ENCODE assay signal across 7 mouse cellular contexts in genomic region chr11:50024445-50024832, GRCm38 (mm10). TPM values are rescaled to one million over a fixed set of nuclear protein-coding genes. Genes with fewer than 3 reads are reported as not detected.
DNase-seq lines count a peak whose midpoint lies in the region; ATAC-seq and TF ChIP-seq lines count a peak whose summit lies in the region.

No protein-coding gene starts in this region.

- peaks cover 9% of the 10 kb centered on the region; the same call in 1 of the 2 replicates for H3K4me1 ChIP-seq in lung, postnatal 0 days (ENCODE audit: insufficient read depth, low read depth, low read length)
- peaks cover 12% of the 10 kb centered on the region for H3K4me1 ChIP-seq in lung, adult 2 months (ENCODE audit: control insufficient read depth, insufficient read depth, low read length)
- peaks cover 32% of the 10 kb centered on the region for H3K4me1 ChIP-seq in forebrain, embryonic 12.5 days
- peaks cover 18% of the 10 kb centered on the region for H3K4me1 ChIP-seq in limb, embryonic 14.5 days (ENCODE audit: control insufficient read depth, insufficient read depth, low read length)
- H3K4me1 ChIP-seq in stomach, embryonic 14.5 days (ENCODE audit: control insufficient read depth, insufficient read depth, low read length), result 0 out of 2 replicates have a peak, but pooled peaks cover 5% of the 10 kb centered on the region

- TF ChIP-seq CTCF in lung, postnatal 0 days (IDR thresholded peaks at IDR 0.05), result no peak
- TF ChIP-seq CTCF in lung, adult 2 months (IDR thresholded peaks at IDR 0.05; ENCODE audit: insufficient read depth, low read length), result no peak

- no peak for DNase-seq in lung, postnatal 0 days (ENCODE audit: low spot score)
- DNase-seq in lung, adult 2 months, result no peak
- peak; percentile 9 for DNase-seq in limb, embryonic 14.5 days (ENCODE audit: low spot score)
- no peak for DNase-seq in B cell, adult 2 months

- ATAC-seq in lung, postnatal 0 days, result 0 out of 2 replicates have a peak, but pooled peaks have one; percentile 0
- peak; percentile 27; the same call in 1 of the 2 replicates for ATAC-seq in forebrain, embryonic 12.5 days (ENCODE audit: low FRiP score)
- 0 out of 2 replicates have a peak, but pooled peaks have one; percentile 14 for ATAC-seq in limb, embryonic 14.5 days (ENCODE audit: low FRiP score, low read depth)
- no peak for ATAC-seq in stomach, embryonic 14.5 days (ENCODE audit: insufficient number of reproducible peaks, insufficient read depth, low FRiP score, low read depth)
- no peak for ATAC-seq in cerebellum, adult (ENCODE audit: insufficient number of reproducible peaks, low FRiP score, low TSS enrichment)

- peak overlapping the region; percentile 88 for H3K4me3 ChIP-seq in lung, postnatal 0 days (ENCODE audit: low read depth, low read length)
- no peak overlapping the region for H3K4me3 ChIP-seq in lung, adult 2 months (replicated peaks; ENCODE audit: extremely low read depth, low read depth, low read length)
- H3K4me3 ChIP-seq in forebrain, embryonic 12.5 days (replicated peaks), result peak overlapping the region; percentile 97
- H3K4me3 ChIP-seq in limb, embryonic 14.5 days (replicated peaks; ENCODE audit: low read length), result peak overlapping the region; percentile 97
- H3K4me3 ChIP-seq in stomach, embryonic 14.5 days (ENCODE audit: low read depth, low read length), result peak overlapping the region; percentile 95

- no peak overlapping the region for H3K9ac ChIP-seq in lung, postnatal 0 days (replicated peaks; ENCODE audit: low read depth)
- no peak overlapping the region for H3K9ac ChIP-seq in forebrain, embryonic 12.5 days
- no peak overlapping the region for H3K9ac ChIP-seq in limb, embryonic 14.5 days (ENCODE audit: low read depth, low read length, severe bottlenecking)
- H3K9ac ChIP-seq in stomach, embryonic 14.5 days (replicated peaks; ENCODE audit: low read depth, low read length), result no peak overlapping the region

- no peak for TF ChIP-seq POLR2A in lung, adult 2 months (IDR thresholded peaks at IDR 0.05; ENCODE audit: borderline replicate concordance, extremely low read depth, low read depth, low read length)
- no peak for TF ChIP-seq POLR2A in limb, embryonic 14.5 days (IDR thresholded peaks at IDR 0.05; ENCODE audit: borderline replicate concordance, extremely low read depth, insufficient read depth, insufficient read length)

- H3K9me3 ChIP-seq in lung, postnatal 0 days (ENCODE audit: low read length), result no peaks in the 10 kb centered on the region
- H3K9me3 ChIP-seq in forebrain, embryonic 12.5 days, result no peaks in the 10 kb centered on the region
- H3K9me3 ChIP-seq in limb, embryonic 14.5 days (ENCODE audit: control insufficient read depth, low read length), result no peaks in the 10 kb centered on the region
- H3K9me3 ChIP-seq in stomach, embryonic 14.5 days (ENCODE audit: control insufficient read depth, low read depth, low read length), result no peaks in the 10 kb centered on the region

- H3K27me3 ChIP-seq in lung, postnatal 0 days (replicated peaks; ENCODE audit: insufficient read depth, low read length), result no peaks in the 10 kb centered on the region
- H3K27me3 ChIP-seq in forebrain, embryonic 12.5 days, result peaks cover 11% of the 10 kb centered on the region
- H3K27me3 ChIP-seq in limb, embryonic 14.5 days (ENCODE audit: control insufficient read depth, insufficient read depth, low read length), result no peaks in the 10 kb centered on the region
- no peaks in the 10 kb centered on the region for H3K27me3 ChIP-seq in stomach, embryonic 14.5 days (ENCODE audit: control insufficient read depth, insufficient read depth, low read length)

- no peaks in the 10 kb centered on the region for H3K36me3 ChIP-seq in lung, postnatal 0 days (ENCODE audit: insufficient read depth, low read length)
- H3K36me3 ChIP-seq in forebrain, embryonic 12.5 days (replicated peaks), result no peaks in the 10 kb centered on the region
- no peaks in the 10 kb centered on the region for H3K36me3 ChIP-seq in limb, embryonic 14.5 days (ENCODE audit: control insufficient read depth, insufficient read depth, low read length)
- H3K36me3 ChIP-seq in stomach, embryonic 14.5 days (ENCODE audit: control insufficient read depth, insufficient read depth, low read length), result no peaks in the 10 kb centered on the region

- TF ChIP-seq EP300 in lung, postnatal 0 days (IDR thresholded peaks at IDR 0.05), result no peak

- H3K4me2 ChIP-seq in lung, postnatal 0 days (replicated peaks; ENCODE audit: low read depth, low read length), result peak overlapping the region; percentile 85
- H3K4me2 ChIP-seq in forebrain, embryonic 12.5 days, result peak overlapping the region; percentile 76
- H3K4me2 ChIP-seq in limb, embryonic 14.5 days (replicated peaks; ENCODE audit: low read depth, low read length, severe bottlenecking), result peak overlapping the region; percentile 63
- peak overlapping the region; percentile 87 for H3K4me2 ChIP-seq in stomach, embryonic 14.5 days (replicated peaks; ENCODE audit: low read depth, low read length)

- WGBS in lung, postnatal 0 days, result 58% methylated on average over 6 of the region's 6 CpGs
- 37% methylated on average over 6 of the region's 6 CpGs for WGBS in lung, adult 2 months
- WGBS in forebrain, embryonic 12.5 days, result 65% methylated on average over 6 of the region's 6 CpGs
- 57% methylated on average over 6 of the region's 6 CpGs for WGBS in limb, embryonic 14.5 days
- WGBS in stomach, embryonic 14.5 days, result 64% methylated on average over 6 of the region's 6 CpGs

- H3K27ac ChIP-seq in lung, postnatal 0 days (ENCODE audit: low read length), result peak overlapping the region; percentile 87; the same call in 1 of the 2 replicates
- no peak overlapping the region for H3K27ac ChIP-seq in forebrain, embryonic 12.5 days
- no peak overlapping the region for H3K27ac ChIP-seq in limb, embryonic 14.5 days (replicated peaks; ENCODE audit: low read depth, low read length)
- H3K27ac ChIP-seq in stomach, embryonic 14.5 days (ENCODE audit: low read length), result no peak overlapping the region

RNA-seq across cellular contexts. Expression of gene Rnf130, which starts 0.7 kb away (rescaled TPM):
- polyA plus RNA-seq in lung, postnatal 0 days (2015; fragmentation: Nextera tagmentation; extraction: Ambion mirVana), result 77.5 and 81.6 TPM in 2 replicates
- polyA plus RNA-seq in lung, adult 2 months (2012; rRNA removed), result 38.9 and 47.4 TPM in 2 replicates
- polyA plus RNA-seq in forebrain, embryonic 12.5 days (2016; fragmentation: Nextera tagmentation; extraction: Ambion mirVana), result 82.6 and 87.5 TPM in 2 replicates
- polyA plus RNA-seq in limb, embryonic 14.5 days (2012; rRNA removed), result 56.7 and 57.0 TPM in 2 replicates
- polyA plus RNA-seq in limb, embryonic 14.5 days (2014; fragmentation: Nextera tagmentation; extraction: Ambion mirVana), result 90.3 and 105 TPM in 2 replicates
- polyA plus RNA-seq in stomach, embryonic 14.5 days (2014; fragmentation: Nextera tagmentation; extraction: Ambion mirVana), result 43.5 and 54.6 TPM in 2 replicates

Comparison
In these comparisons a context has a peak if more than half of its experiments do, and no peak if none do; other contexts are left out.
1. ATAC-seq: peak in lung, postnatal 0 days (single experiment), forebrain, embryonic 12.5 days (single experiment) and limb, embryonic 14.5 days (single experiment); none in stomach, embryonic 14.5 days (single experiment) and cerebellum, adult (single experiment).
2. Peak in every context shown above with its lines, with median percentiles within 50 percentile points of each other: H3K4me2 ChIP-seq.